Mouse (Mus musculus): Measurements from ENCODE around the gene Naa35.

Naa35 gene

GRCm38 (mm10) chr13:59671521-59671920, 86.5 kb downstream of the Naa35 start:
- DNase-seq (ENCODE audit: low spot score in 2 of 2), result no peak

- no peak for DNase-seq (ENCODE audit: low spot score in 2 of 2)
Observed at GRCm38 (mm10) chr13:59672248-59672647, 87.2 kb downstream of the Naa35 start.

- no peak for DNase-seq (ENCODE audit: low spot score in 2 of 2)
Observed at GRCm38 (mm10) chr13:59673597-59673996, 88.5 kb downstream of the Naa35 start.

GRCm38 (mm10) chr13:59674215-59674614, 89.2 kb downstream of the Naa35 start:
- DNase-seq (ENCODE audit: low spot score in 2 of 2), result no peak

GRCm38 (mm10) chr13:59674761-59675150, 89.7 kb downstream of the Naa35 start:
- DNase-seq (ENCODE audit: low spot score in 2 of 2), result no peak

- DNase-seq (ENCODE audit: low spot score in 2 of 2), result peak in 1 of 2 experiments; percentile 25
Observed at GRCm38 (mm10) chr13:59675151-59676011, 90.3 kb downstream of the Naa35 start, which contains the start of gene Golm1. Golm1 (minus strand) TSS chr13:59675811.

- DNase-seq (ENCODE audit: low spot score in 2 of 2), result no peak
Observed at GRCm38 (mm10) chr13:59676316-59677229, 91.5 kb downstream of the Naa35 start.

GRCm38 (mm10) chr13:59679306-59679705, 94.2 kb downstream of the Naa35 start:
- DNase-seq (ENCODE audit: low spot score in 2 of 2), result no peak

- DNase-seq (ENCODE audit: low spot score in 2 of 2), result no peak
Observed at GRCm38 (mm10) chr13:59679908-59680307, 94.8 kb downstream of the Naa35 start.

- DNase-seq (ENCODE audit: low spot score in 2 of 2), result no peak
Observed at GRCm38 (mm10) chr13:59682629-59683028, 97.6 kb downstream of the Naa35 start.

GRCm38 (mm10) chr13:59685236-59685635, 100.2 kb downstream of the Naa35 start:
- DNase-seq (ENCODE audit: low spot score in 2 of 2), result no peak

All from frontal cortex, postnatal 25 days (tissue).